Comparison of ENCODE assay signal across 8 mouse cellular contexts in the genomic region with DNA sequence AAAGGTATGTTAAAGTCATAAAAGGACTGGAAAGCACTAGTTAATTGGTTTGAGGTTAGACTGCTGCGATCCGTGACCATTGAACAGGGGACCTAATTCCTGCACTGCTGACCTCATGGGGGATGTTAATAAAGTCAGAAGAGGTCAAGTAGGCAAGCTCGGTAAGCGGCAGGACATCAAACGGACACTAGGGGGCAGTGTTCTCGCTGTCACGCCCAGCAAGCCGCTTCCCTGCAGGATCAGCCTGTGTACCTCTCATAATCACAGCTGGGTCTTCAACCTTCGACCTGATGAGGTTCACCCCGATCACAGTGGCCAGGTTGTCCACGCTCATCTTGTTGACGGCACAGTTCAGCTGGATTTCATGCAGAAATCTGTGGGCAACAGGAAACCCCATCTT. TPM values are rescaled to one million over a fixed set of nuclear protein-coding genes. Genes with fewer than 3 reads are reported as not detected.
DNase-seq lines count a peak whose midpoint lies in the region; ATAC-seq and TF ChIP-seq lines count a peak whose summit lies in the region.

No protein-coding gene starts in this region.

- no peak for TF ChIP-seq POLR2A in bone marrow, adult 2 months (IDR thresholded peaks at IDR 0.05; ENCODE audit: borderline replicate concordance, control insufficient read depth, low read depth, low read length)
- TF ChIP-seq POLR2A in embryonic fibroblast, embryonic 13.5 days (IDR thresholded peaks at IDR 0.05; ENCODE audit: low read depth, low read length): no peak
- TF ChIP-seq POLR2A in thymus, adult 2 months (IDR thresholded peaks at IDR 0.05; ENCODE audit: control insufficient read depth, extremely low read depth, insufficient read depth, low read length, poor library complexity): no peak

- H3K4me3 ChIP-seq in bone marrow, adult 2 months (replicated peaks; ENCODE audit: control insufficient read depth, low read depth, low read length): no peak overlapping the region
- H3K4me3 ChIP-seq in embryonic fibroblast, embryonic 13.5 days (ENCODE audit: insufficient read depth, low read length): no peak overlapping the region
- H3K4me3 ChIP-seq in heart, embryonic 13.5 days: no peak overlapping the region; the same call in 1 of the 2 replicates
- H3K4me3 ChIP-seq in kidney, postnatal 0 days (replicated peaks; ENCODE audit: low read depth, low read length): no peak overlapping the region
- H3K4me3 ChIP-seq in neural tube, embryonic 15.5 days (replicated peaks): peak overlapping the region; percentile 14; the same call in 1 of the 2 replicates
- H3K4me3 ChIP-seq in thymus, adult 2 months (ENCODE audit: control insufficient read depth, insufficient read depth, low read length): no peak overlapping the region

- peaks cover 48% of the 10 kb centered on the region for H3K27me3 ChIP-seq in heart, embryonic 13.5 days (replicated peaks)
- no peaks in the 10 kb centered on the region for H3K27me3 ChIP-seq in kidney, postnatal 0 days (ENCODE audit: insufficient read depth, low read length)
- H3K27me3 ChIP-seq in neural tube, embryonic 15.5 days (replicated peaks): no peaks in the 10 kb centered on the region
- no peaks in the 10 kb centered on the region for H3K27me3 ChIP-seq in thymus, adult 2 months (ENCODE audit: control insufficient read depth, insufficient read depth, low read length)

- TF ChIP-seq CTCF in bone marrow, adult 2 months (IDR thresholded peaks at IDR 0.05; ENCODE audit: control insufficient read depth, insufficient read depth, low read length): peak; percentile 96
- TF ChIP-seq CTCF in embryonic fibroblast, embryonic 13.5 days (IDR thresholded peaks at IDR 0.05; ENCODE audit: borderline replicate concordance, insufficient read depth, low read length): peak; percentile 98
- TF ChIP-seq CTCF in kidney, postnatal 0 days (IDR thresholded peaks at IDR 0.05; ENCODE audit: low read depth): peak; percentile 94
- peak; percentile 84 for TF ChIP-seq CTCF in thymus, adult 2 months (IDR thresholded peaks at IDR 0.05; ENCODE audit: borderline replicate concordance, control insufficient read depth, extremely low read depth, insufficient read depth, low read length, poor library complexity)

- WGBS in bone marrow, adult 2 months: 40% methylated on average over 12 of the region's 12 CpGs
- 16% methylated on average over 12 of the region's 12 CpGs for WGBS in heart, embryonic 13.5 days
- WGBS in kidney, postnatal 0 days: 10% methylated on average over 12 of the region's 12 CpGs
- 10% methylated on average over 12 of the region's 12 CpGs for WGBS in neural tube, embryonic 15.5 days
- 51% methylated on average over 12 of the region's 12 CpGs for WGBS in thymus, adult 2 months

- ATAC-seq in heart, embryonic 13.5 days (ENCODE audit: extremely low read depth, insufficient number of reproducible peaks, low FRiP score, low TSS enrichment): 0 out of 2 replicates have a peak, but pooled peaks have one; percentile 14
- 0 out of 2 replicates have a peak, but pooled peaks have one; percentile 29 for ATAC-seq in kidney, postnatal 0 days (replicated peaks; ENCODE audit: low FRiP score, low read depth)
- ATAC-seq in neural tube, embryonic 15.5 days (ENCODE audit: low FRiP score): no peak

- DNase-seq in CD4-positive, CD25-positive, alpha-beta regulatory T cell, adult 2 months (ENCODE audit: low read depth, low spot score): peak; percentile 86
- DNase-seq in kidney, postnatal 0 days (ENCODE audit: low spot score): peak; percentile 85
- DNase-seq in lung, adult 18-20 months: peak; percentile 52 to 66
- DNase-seq in thymus, adult 2 months: peak; percentile 62

- no peaks in the 10 kb centered on the region for H3K9me3 ChIP-seq in heart, embryonic 13.5 days
- H3K9me3 ChIP-seq in kidney, postnatal 0 days (replicated peaks; ENCODE audit: low read length): no peaks in the 10 kb centered on the region
- no peaks in the 10 kb centered on the region for H3K9me3 ChIP-seq in neural tube, embryonic 15.5 days (replicated peaks)

- no peak overlapping the region for H3K9ac ChIP-seq in heart, embryonic 13.5 days
- no peak overlapping the region for H3K9ac ChIP-seq in kidney, postnatal 0 days (ENCODE audit: low read depth, low read length)
- H3K9ac ChIP-seq in neural tube, embryonic 15.5 days (replicated peaks): no peak overlapping the region

- no peaks in the 10 kb centered on the region for H3K36me3 ChIP-seq in heart, embryonic 13.5 days
- H3K36me3 ChIP-seq in kidney, postnatal 0 days (ENCODE audit: insufficient read depth, low read length): no peaks in the 10 kb centered on the region
- H3K36me3 ChIP-seq in neural tube, embryonic 15.5 days: no peaks in the 10 kb centered on the region
- H3K36me3 ChIP-seq in thymus, adult 2 months (ENCODE audit: control insufficient read depth, insufficient read depth, low read length): peaks cover 90% of the 10 kb centered on the region

- H3K4me2 ChIP-seq in heart, embryonic 13.5 days: peak overlapping the region; percentile 56
- H3K4me2 ChIP-seq in kidney, postnatal 0 days (ENCODE audit: low read length): 0 out of 2 replicates have a peak overlapping the region, but pooled peaks have one; percentile 11
- peak overlapping the region; percentile 46 for H3K4me2 ChIP-seq in neural tube, embryonic 15.5 days

- no peak overlapping the region for H3K27ac ChIP-seq in bone marrow, adult 2 months (ENCODE audit: control insufficient read depth, insufficient read depth, low read depth, low read length, poor library complexity)
- no peak overlapping the region for H3K27ac ChIP-seq in embryonic fibroblast, embryonic 13.5 days (ENCODE audit: insufficient read depth, low read length)
- H3K27ac ChIP-seq in heart, embryonic 13.5 days (replicated peaks): no peak overlapping the region
- no peak overlapping the region for H3K27ac ChIP-seq in kidney, postnatal 0 days
- no peak overlapping the region for H3K27ac ChIP-seq in neural tube, embryonic 15.5 days (replicated peaks)
- no peak overlapping the region for H3K27ac ChIP-seq in thymus, adult 2 months (ENCODE audit: control insufficient read depth, insufficient read depth, low read length)

- no peaks in the 10 kb centered on the region for H3K4me1 ChIP-seq in bone marrow, adult 2 months (ENCODE audit: control insufficient read depth, insufficient read depth, low read length)
- no peaks in the 10 kb centered on the region for H3K4me1 ChIP-seq in embryonic fibroblast, embryonic 13.5 days (ENCODE audit: control insufficient read depth, insufficient read depth, low read length)
- peaks cover 10% of the 10 kb centered on the region for H3K4me1 ChIP-seq in heart, embryonic 13.5 days
- H3K4me1 ChIP-seq in kidney, postnatal 0 days (replicated peaks; ENCODE audit: insufficient read depth, low read length): no peaks in the 10 kb centered on the region
- H3K4me1 ChIP-seq in neural tube, embryonic 15.5 days: 0 out of 2 replicates have a peak, but pooled peaks cover 5% of the 10 kb centered on the region
- no peaks in the 10 kb centered on the region for H3K4me1 ChIP-seq in thymus, adult 2 months (replicated peaks; ENCODE audit: control insufficient read depth, insufficient read depth, low read length)

RNA-seq across cellular contexts. Expression of gene Bmp10, which starts 37.4 kb away (rescaled TPM):
- polyA plus RNA-seq in bone marrow, adult 2 months (2011; ENCODE audit: insufficient read depth, insufficient read length, low replicate concordance, missing spikeins): not detected in 2 replicates
- polyA plus RNA-seq in embryonic fibroblast, embryonic 13.5 days (2011; ENCODE audit: insufficient read length, low read depth, missing spikeins): not detected in 2 replicates
- polyA plus RNA-seq in heart, embryonic 13.5 days (2015; fragmentation: Nextera tagmentation; extraction: Ambion mirVana): 4.2 and 4.8 TPM in 2 replicates
- not detected in 2 replicates for polyA plus RNA-seq in kidney, postnatal 0 days (2015; fragmentation: Nextera tagmentation; extraction: Ambion mirVana)
- not detected in 2 replicates for polyA plus RNA-seq in neural tube, embryonic 15.5 days (2015; fragmentation: Nextera tagmentation; extraction: Ambion mirVana)
- polyA plus RNA-seq in thymus, adult 2 months (2012; rRNA removed): 0.08 and 4.8 TPM in 2 replicates
